Mouse (Mus musculus) hindbrain, embryonic 14.5 days (tissue): ENCODE measurements around the gene 4930519P11Rik. TPM values are rescaled to one million over a fixed set of nuclear protein-coding genes. Genes with fewer than 3 reads are reported as not detected.

Experiments used
- ATAC-seq: fragments of 200-750 bp; cut with Nextera tagmentation; 2 replicates; pipeline ENCODE4 v1.8.0; 2017; ENCODE audit warnings: moderate number of reproducible peaks, mild to moderate bottlenecking, moderate TSS enrichment, moderate library complexity; ENCODE audit not compliant: low FRiP score
- DNase-seq: peaks from one replicate; pipeline ENCODE4 v3.0.0-alpha.2; 2015; ENCODE audit warnings: low spot score
- H3K27ac ChIP-seq: fragments of 300-500 bp; sonication (generic); 2 replicates; pipeline ENCODE4 v1.5.1; 2014; ENCODE audit warnings: mild to moderate bottlenecking, moderate library complexity
- H3K27me3 ChIP-seq: fragments of 300-500 bp; sonication (generic); 2 replicates; pipeline ENCODE4 v1.6.1; 2014; ENCODE audit warnings: mild to moderate bottlenecking, low read length, mixed read lengths; ENCODE audit not compliant: control insufficient read depth, insufficient read depth
- H3K36me3 ChIP-seq: fragments of 300-500 bp; sonication (generic); replicated peaks from 2 replicates; pipeline ENCODE4 v1.6.1; 2014; ENCODE audit not compliant: control insufficient read depth, insufficient read depth
- H3K4me1 ChIP-seq: fragments of 300-500 bp; sonication (generic); replicated peaks from 2 replicates; pipeline ENCODE4 v1.6.1; 2014; ENCODE audit warnings: antibody characterized with exemption, low read length, mixed read lengths; ENCODE audit not compliant: control insufficient read depth, insufficient read depth
- H3K4me2 ChIP-seq: fragments of 300-500 bp; sonication (generic); replicated peaks from 2 replicates; pipeline ENCODE4 v1.6.1; 2014; ENCODE audit warnings: mild to moderate bottlenecking, moderate library complexity
- H3K4me3 ChIP-seq: fragments of 300-500 bp; sonication (generic); replicated peaks from 2 replicates; pipeline ENCODE4 v1.5.1; 2014; ENCODE audit warnings: mild to moderate bottlenecking, low read length
- H3K9ac ChIP-seq: fragments of 300-500 bp; sonication (generic); 2 replicates; pipeline ENCODE4 v1.6.1; 2014
- H3K9me3 ChIP-seq: fragments of 300-500 bp; sonication (generic); 2 replicates; pipeline ENCODE4 v1.6.1; 2016; ENCODE audit warnings: low read length; ENCODE audit not compliant: control insufficient read depth
- WGBS: fragments of 180-500 bp; shearing (Covaris S2); extraction: QIAGEN DNeasy Blood & Tissue Kit; methylation state at CpG from one replicate; pipeline ENCODE4 v1.1.7; 2014; 5-methylcytosine and 5-hydroxymethylcytosine counted together
- polyA plus RNA-seq: library from polyadenylated mRNA; unstranded; fragments of >200 nt; fragmentation: Nextera tagmentation; extraction: Ambion mirVana; gene quantifications from 2 replicates; pipeline ENCODE4 v1.2.1, GENCODE M21; 2014

Gene 4930519P11Rik
- polyA plus RNA-seq, 1 experiment from 2014 or later: 0.59 TPM

- Histone ChIP-seq H3K4me1 (no peaks in the 10 kb centered on the region), H3K27ac (no peak overlapping the region), H3K9me3 (no peaks in the 10 kb centered on the region), H3K4me2 (no peak overlapping the region), H3K4me3 (no peak overlapping the region), H3K9ac (no peak overlapping the region), H3K27me3 (no peaks in the 10 kb centered on the region), H3K36me3 (peaks cover 5% of the 10 kb centered on the region; the same call in 1 of the 2 replicates)
- ATAC-seq: no peak
- WGBS: 70% methylated on average over 3 of the region's 3 CpGs
- DNase-seq: no peak
These were observed 20.2 kb downstream of the 4930519P11Rik start for GRCm38 (mm10) chr2:154593025-154593424.

- no peaks in the 10 kb centered on the region for H3K27me3 ChIP-seq
- no peaks in the 10 kb centered on the region for H3K9me3 ChIP-seq
- H3K27ac ChIP-seq: no peak overlapping the region
- no peak overlapping the region for H3K4me3 ChIP-seq
- no peak for DNase-seq
- WGBS: 87% methylated on average over 3 of the region's 3 CpGs
- ATAC-seq: no peak
- H3K9ac ChIP-seq: no peak overlapping the region
- H3K4me1 ChIP-seq: no peaks in the 10 kb centered on the region
- H3K36me3 ChIP-seq: peaks cover 5% of the 10 kb centered on the region; the same call in 1 of the 2 replicates
- H3K4me2 ChIP-seq: no peak overlapping the region
These were observed 22.0 kb downstream of the 4930519P11Rik start for GRCm38 (mm10) chr2:154591239-154591638.

GRCm38 (mm10) chr2:154589051-154589450 lies 24.2 kb downstream of the 4930519P11Rik start:
- no peak for ATAC-seq
- Histone ChIP-seq H3K27ac (no peak overlapping the region), H3K4me3 (no peak overlapping the region), H3K27me3 (no peaks in the 10 kb centered on the region), H3K36me3 (peaks cover 5% of the 10 kb centered on the region; the same call in 1 of the 2 replicates), H3K4me2 (no peak overlapping the region), H3K4me1 (peaks cover 11% of the 10 kb centered on the region; the same call in 1 of the 2 replicates), H3K9me3 (no peaks in the 10 kb centered on the region), H3K9ac (no peak overlapping the region)
- DNase-seq: no peak
- WGBS: 86% methylated on average over 4 of the region's 4 CpGs

- 79% methylated on average over 5 of the region's 5 CpGs for WGBS
- ATAC-seq: no peak
- Histone ChIP-seq H3K27ac (no peak overlapping the region), H3K9me3 (no peaks in the 10 kb centered on the region), H3K4me3 (no peak overlapping the region), H3K9ac (no peak overlapping the region), H3K4me2 (no peak overlapping the region), H3K36me3 (no peaks in the 10 kb centered on the region; the same call in 1 of the 2 replicates), H3K27me3 (no peaks in the 10 kb centered on the region), H3K4me1 (peaks cover 15% of the 10 kb centered on the region)
- DNase-seq: no peak
These were observed 26.8 kb downstream of the 4930519P11Rik start for GRCm38 (mm10) chr2:154586405-154586804.

GRCm38 (mm10) chr2:154584931-154585601 lies 28.2 kb downstream of the 4930519P11Rik start:
- no peak for DNase-seq
- Histone ChIP-seq H3K9me3 (no peaks in the 10 kb centered on the region), H3K9ac (no peak overlapping the region), H3K4me2 (no peak overlapping the region), H3K36me3 (no peaks in the 10 kb centered on the region; the same call in 1 of the 2 replicates), H3K4me1 (peaks cover 15% of the 10 kb centered on the region), H3K27ac (peak overlapping the region; percentile 40; the same call in 1 of the 2 replicates), H3K4me3 (no peak overlapping the region), H3K27me3 (no peaks in the 10 kb centered on the region)
- no peak for ATAC-seq
- 54% methylated on average over 17 of the region's 17 CpGs for WGBS

GRCm38 (mm10) chr2:154583906-154584872 lies 29.0 kb downstream of the 4930519P11Rik start:
- Histone ChIP-seq H3K27me3 (no peaks in the 10 kb centered on the region), H3K4me1 (peaks cover 15% of the 10 kb centered on the region), H3K36me3 (no peaks in the 10 kb centered on the region; the same call in 1 of the 2 replicates), H3K4me3 (no peak overlapping the region), H3K4me2 (no peak overlapping the region), H3K9me3 (no peaks in the 10 kb centered on the region), H3K9ac (no peak overlapping the region), H3K27ac (peak overlapping the region; percentile 40; the same call in 1 of the 2 replicates)
- ATAC-seq: peak; percentile 79
- 37% methylated on average over 15 of the region's 15 CpGs for WGBS
- peak; percentile 54 for DNase-seq

GRCm38 (mm10) chr2:154581421-154581820 lies 31.8 kb downstream of the 4930519P11Rik start:
- Histone ChIP-seq H3K4me3 (no peak overlapping the region), H3K4me2 (no peak overlapping the region), H3K9ac (no peak overlapping the region), H3K36me3 (no peaks in the 10 kb centered on the region), H3K4me1 (peaks cover 26% of the 10 kb centered on the region), H3K27me3 (no peaks in the 10 kb centered on the region), H3K27ac (no peak overlapping the region), H3K9me3 (no peaks in the 10 kb centered on the region)
- DNase-seq (no peak), ATAC-seq (no peak)
- 97% methylated on average over 1 of the region's 1 CpGs for WGBS

- no peak overlapping the region for H3K27ac ChIP-seq
- no peak overlapping the region for H3K4me3 ChIP-seq
- no peak overlapping the region for H3K9ac ChIP-seq
- no peak overlapping the region for H3K4me2 ChIP-seq
- H3K4me1 ChIP-seq: peaks cover 26% of the 10 kb centered on the region
- ATAC-seq: no peak
- no peaks in the 10 kb centered on the region for H3K27me3 ChIP-seq
- WGBS: 76% methylated on average over 8 of the region's 8 CpGs
- H3K36me3 ChIP-seq: no peaks in the 10 kb centered on the region
- no peaks in the 10 kb centered on the region for H3K9me3 ChIP-seq
- DNase-seq: no peak
These were observed 32.7 kb downstream of the 4930519P11Rik start for GRCm38 (mm10) chr2:154580586-154580985.

- WGBS: 40% methylated on average over 6 of the region's 6 CpGs
- ATAC-seq (0 out of 2 replicates have a peak, but pooled peaks have one; percentile 24), DNase-seq (no peak)
- Histone ChIP-seq H3K4me1 (peaks cover 11% of the 10 kb centered on the region), H3K36me3 (no peaks in the 10 kb centered on the region), H3K4me3 (no peak overlapping the region), H3K27me3 (no peaks in the 10 kb centered on the region), H3K9ac (peak overlapping the region; percentile 24; the same call in 1 of the 2 replicates), H3K27ac (peak overlapping the region; percentile 43; the same call in 1 of the 2 replicates), H3K9me3 (no peaks in the 10 kb centered on the region), H3K4me2 (no peak overlapping the region)
These were observed 35.5 kb downstream of the 4930519P11Rik start for GRCm38 (mm10) chr2:154577744-154578067.
